Mouse (Mus musculus): Measurements from ENCODE around the gene Pogz.

- no peak for TF ChIP-seq EP300 (IDR thresholded peaks at IDR 0.05; ENCODE audit: low read depth)
- no peak for TF ChIP-seq CTCF (IDR thresholded peaks at IDR 0.05; ENCODE audit: low read depth)
Measured at GRCm38 (mm10) chr3:94835396-94835795, 2.0 kb upstream of the Pogz start.
